Mouse (Mus musculus) brain, embryonic 14.5 days (tissue): ENCODE measurements around the gene Snx20. TPM values are rescaled to one million over a fixed set of nuclear protein-coding genes. Genes with fewer than 3 reads are reported as not detected.
"Not testable (repeated sequence)": the region's sequence is repeated elsewhere in the genome, so short reads cannot be mapped to it uniquely, and the experiment has no call there.

Experiments
- DNase-seq: peaks from one replicate; pipeline ENCODE4 v3.0.0-alpha.2; 2011; ENCODE audit warnings: low read depth
- CTCF ChIP-seq: fragments of 200-500 bp; IDR thresholded peaks from 2 replicates; pipeline ENCODE4 v1.5.1; 2012; ENCODE audit warnings: inconsistent platforms, mild to moderate bottlenecking, moderate library complexity, borderline replicate concordance; ENCODE audit not compliant: insufficient read depth, insufficient read length; ENCODE audit errors: extremely low read depth
- POLR2A ChIP-seq: fragments of 200-500 bp; IDR thresholded peaks from 2 replicates; pipeline ENCODE4 v1.6.1; 2012; ENCODE audit warnings: mild to moderate bottlenecking, inconsistent platforms, borderline replicate concordance; ENCODE audit not compliant: poor library complexity, insufficient read depth, insufficient read length, severe bottlenecking; ENCODE audit errors: extremely low read depth
- polyA plus RNA-seq: library from polyadenylated mRNA; depleted of rRNA; stranded (reverse); fragments of >200 nt; gene quantifications from 2 replicates; pipeline ENCODE4 v1.2.3, GENCODE M21; 2012

Snx20 gene
- polyA plus RNA-seq, 1 experiment = 0.92 TPM

- TF ChIP-seq POLR2A = no peak
- no peak for TF ChIP-seq CTCF
- no peak for DNase-seq
These were observed 23.9 kb upstream of the Snx20 start for GRCm38 (mm10) chr8:88659873-88660272.

- no peak for DNase-seq
- TF ChIP-seq POLR2A (no peak), CTCF (no peak)
These were observed 19.4 kb upstream of the Snx20 start for GRCm38 (mm10) chr8:88655334-88655733.

- DNase-seq = not testable (repeated sequence)
These were observed 15.2 kb upstream of the Snx20 start for GRCm38 (mm10) chr8:88651122-88651521.

- TF ChIP-seq POLR2A = no peak
- TF ChIP-seq CTCF = no peak
- peak; percentile 28 for DNase-seq
These were observed 14.2 kb upstream of the Snx20 start for GRCm38 (mm10) chr8:88650016-88650708.

- DNase-seq = no peak
- no peak for TF ChIP-seq CTCF
- TF ChIP-seq POLR2A = no peak
These were observed 12.4 kb upstream of the Snx20 start for GRCm38 (mm10) chr8:88648322-88648721.

- DNase-seq = peak; percentile 69
- TF ChIP-seq CTCF = no peak
- no peak for TF ChIP-seq POLR2A
These were observed 11.2 kb upstream of the Snx20 start, which contains the start of gene Nod2 for GRCm38 (mm10) chr8:88646837-88647778. Gene Nod2 (plus strand): TSS chr8:88647315.

- no peak for DNase-seq
- no peak for TF ChIP-seq POLR2A
- TF ChIP-seq CTCF = no peak
These were observed 7.0 kb upstream of the Snx20 start for GRCm38 (mm10) chr8:88642734-88643564.

- TF ChIP-seq POLR2A (no peak), CTCF (no peak)
- no peak for DNase-seq
These were observed 3.0 kb upstream of the Snx20 start for GRCm38 (mm10) chr8:88638908-88639307.

- no peak for DNase-seq
- TF ChIP-seq CTCF (no peak), POLR2A (no peak)
These were observed 1.4 kb upstream of the Snx20 start for GRCm38 (mm10) chr8:88637092-88638000.

GRCm38 (mm10) chr8:88633343-88633765 lies 2.6 kb downstream of the Snx20 start:
- TF ChIP-seq POLR2A (no peak), CTCF (no peak)
- no peak for DNase-seq
